Mouse (Mus musculus) ES-E14 (cell line): ENCODE measurements around the gene Ddx3y.

Experiments used
- CHD2 ChIP-seq: IDR thresholded peaks from 2 replicates; pipeline ENCODE4 v1.6.1; 2014; ENCODE audit warnings: mild to moderate bottlenecking, low read depth, low read length, inconsistent platforms
- HCFC1 ChIP-seq: IDR thresholded peaks from 2 replicates; pipeline ENCODE4 v1.6.1; 2012; ENCODE audit warnings: low read length, inconsistent platforms, borderline replicate concordance; ENCODE audit not compliant: insufficient read depth
- MAFK ChIP-seq: IDR thresholded peaks from 2 replicates; pipeline ENCODE4 v1.6.1; 2014; ENCODE audit warnings: mild to moderate bottlenecking, low read depth, low read length, inconsistent platforms; ENCODE audit not compliant: insufficient read depth
- ZC3H11A ChIP-seq: IDR thresholded peaks from 2 replicates; pipeline ENCODE4 v1.6.1; 2012; ENCODE audit warnings: low read depth, mild to moderate bottlenecking, inconsistent platforms, low read length, borderline replicate concordance
- ZNF384 ChIP-seq: IDR thresholded peaks from 2 replicates; pipeline ENCODE4 v1.6.1; 2012; ENCODE audit warnings: low read depth, low read length, inconsistent platforms

DNA sequence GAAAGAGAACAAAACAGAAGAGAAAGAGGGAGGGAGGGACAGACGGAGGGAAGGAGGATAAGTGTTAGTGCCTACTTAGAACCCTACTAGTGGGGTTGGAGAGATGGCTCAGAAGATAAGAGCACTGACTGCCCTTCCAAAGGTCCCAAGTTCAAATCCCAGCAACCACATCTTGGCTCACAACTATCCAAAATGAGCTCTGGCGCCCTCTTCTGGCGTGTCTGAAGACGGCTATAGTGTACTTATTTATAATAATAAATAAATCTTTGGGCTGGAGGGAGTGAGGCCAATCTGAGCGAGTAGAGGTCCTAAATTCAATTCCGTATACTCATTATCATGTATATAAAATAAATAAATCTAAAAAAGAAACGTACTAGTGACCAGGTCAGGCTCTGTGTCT lies 66.4 kb downstream of the Ddx3y start:
- no peak for TF ChIP-seq ZNF384
- no peak for TF ChIP-seq HCFC1
- no peak for TF ChIP-seq ZC3H11A
- no peak for TF ChIP-seq CHD2
- TF ChIP-seq MAFK: no peak
